Mouse (Mus musculus): ENCODE results near the gene Tns3.

Gene Tns3

DNA sequence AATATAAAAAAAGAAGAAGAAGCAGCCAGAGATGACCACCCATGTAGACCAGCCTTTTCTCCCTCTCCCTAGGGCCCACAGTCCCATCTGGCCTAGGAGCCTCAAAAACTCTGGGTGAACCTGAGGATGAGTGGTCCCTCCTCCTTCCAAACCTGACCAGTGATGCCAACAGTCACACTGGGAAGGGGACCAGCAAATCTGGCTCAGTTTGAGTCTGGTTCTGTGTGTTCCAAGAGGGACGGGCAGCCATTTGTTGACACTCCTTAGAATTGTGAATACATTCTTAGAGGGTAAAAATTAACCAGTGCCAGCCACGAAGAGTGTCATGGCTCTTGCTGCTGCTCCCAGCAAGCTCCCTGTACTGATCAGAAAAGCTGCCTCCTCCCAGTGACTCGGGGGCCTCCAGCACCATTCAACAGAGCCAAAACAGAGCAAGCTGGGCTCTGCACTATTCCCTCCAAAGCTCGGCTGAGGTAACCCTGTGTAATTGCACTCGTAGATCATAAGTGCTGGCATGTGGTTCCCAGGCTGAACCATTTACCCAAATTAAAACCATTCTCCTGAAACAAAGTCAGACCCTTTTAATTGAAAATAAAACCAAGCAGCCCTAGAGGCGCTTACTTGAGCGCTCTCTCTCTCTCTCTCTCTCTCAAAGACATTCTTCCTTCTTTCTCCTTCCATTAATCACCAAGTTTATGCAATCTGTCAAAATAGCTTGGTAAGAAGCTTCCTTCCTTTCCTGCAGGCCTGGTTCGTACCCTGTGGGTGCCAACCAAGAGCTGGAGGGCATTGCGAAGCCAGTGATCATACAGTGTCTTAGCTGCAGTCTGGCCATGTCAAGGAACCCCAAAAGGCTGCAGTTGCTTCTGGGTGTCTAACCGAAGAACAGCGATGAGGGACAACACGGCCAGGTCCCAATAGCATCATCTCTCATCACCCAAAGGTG, 7.6 kb downstream of the Tns3 start:
- in situ Hi-C loops (cut with MboI; ENCODE audit: low pct_unique_long_range_greater_than_20kb in 1 of 2, low sequenced_read_pairs in 2 of 2, unreplicated experiment in 1 of 2), result no loop called here

DNA sequence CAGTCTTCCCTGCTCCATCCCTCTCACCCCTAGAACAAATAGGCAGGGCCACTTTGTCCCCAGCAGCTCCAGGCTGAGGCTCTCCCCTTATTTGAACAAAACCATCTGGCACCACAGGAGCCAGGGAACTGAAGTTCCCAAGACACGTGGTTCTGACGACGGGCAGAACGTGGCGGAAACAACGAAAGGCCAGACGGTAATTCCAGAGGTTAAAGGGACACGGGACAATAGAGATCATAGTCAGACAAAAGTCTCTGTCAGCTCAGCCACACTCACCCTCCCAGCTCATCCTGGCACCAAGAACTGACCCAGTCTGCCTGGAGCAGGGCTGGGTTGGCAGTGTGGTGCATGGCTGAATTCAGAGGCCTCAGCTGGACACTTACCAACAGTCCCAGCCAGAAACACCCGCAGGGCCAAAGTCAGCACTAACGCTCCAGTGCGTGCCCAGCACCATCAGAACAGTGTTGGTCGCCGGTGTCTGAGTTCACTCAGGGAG, 10.5 kb downstream of the Tns3 start:
- in situ Hi-C loops (cut with MboI; ENCODE audit: low pct_unique_long_range_greater_than_20kb in 1 of 2, low sequenced_read_pairs in 2 of 2, unreplicated experiment in 1 of 2), result no loop called here

DNA sequence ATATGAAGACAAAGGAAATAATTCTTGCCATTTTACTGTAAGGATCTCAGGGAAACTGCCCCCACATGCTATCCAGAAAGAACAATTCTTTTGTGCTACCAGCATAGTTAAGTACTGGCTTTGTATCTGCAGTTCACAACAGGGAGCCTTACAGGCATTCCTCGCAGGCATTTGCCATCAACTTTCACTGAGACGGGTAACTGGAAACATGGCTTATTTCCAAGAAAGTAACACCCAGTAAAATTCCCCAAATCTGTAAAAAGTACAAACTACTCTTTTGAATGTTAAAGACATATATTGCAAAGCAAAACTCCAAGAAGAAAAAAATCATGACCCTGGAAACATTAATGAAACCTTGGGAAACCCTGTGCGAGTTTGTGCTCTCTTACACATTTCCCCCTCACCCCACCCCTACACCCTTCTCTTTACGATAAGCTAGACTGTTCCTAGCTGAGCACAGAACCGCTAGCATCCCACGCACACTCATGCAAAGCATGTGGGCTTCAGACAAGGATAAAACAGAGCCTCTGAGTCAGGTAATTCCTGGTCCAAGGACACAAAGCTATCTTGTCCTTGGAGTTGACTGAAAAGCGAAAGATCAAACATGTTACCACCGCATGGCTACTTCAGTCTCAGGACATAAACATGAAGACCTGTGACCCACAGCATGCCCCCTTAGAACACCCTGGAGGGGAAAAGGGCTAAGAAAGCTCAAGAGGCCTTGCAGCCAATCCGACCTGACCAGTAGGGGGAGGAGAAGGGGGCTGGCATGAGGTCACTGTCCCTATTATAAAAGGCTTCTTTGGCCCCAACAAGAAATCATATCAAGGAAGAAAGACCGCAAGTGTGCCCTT, 11.3 kb downstream of the Tns3 start:
- in situ Hi-C loops (cut with MboI; ENCODE audit: low pct_unique_long_range_greater_than_20kb in 1 of 2, low sequenced_read_pairs in 2 of 2, unreplicated experiment in 1 of 2), result no loop called here

DNA sequence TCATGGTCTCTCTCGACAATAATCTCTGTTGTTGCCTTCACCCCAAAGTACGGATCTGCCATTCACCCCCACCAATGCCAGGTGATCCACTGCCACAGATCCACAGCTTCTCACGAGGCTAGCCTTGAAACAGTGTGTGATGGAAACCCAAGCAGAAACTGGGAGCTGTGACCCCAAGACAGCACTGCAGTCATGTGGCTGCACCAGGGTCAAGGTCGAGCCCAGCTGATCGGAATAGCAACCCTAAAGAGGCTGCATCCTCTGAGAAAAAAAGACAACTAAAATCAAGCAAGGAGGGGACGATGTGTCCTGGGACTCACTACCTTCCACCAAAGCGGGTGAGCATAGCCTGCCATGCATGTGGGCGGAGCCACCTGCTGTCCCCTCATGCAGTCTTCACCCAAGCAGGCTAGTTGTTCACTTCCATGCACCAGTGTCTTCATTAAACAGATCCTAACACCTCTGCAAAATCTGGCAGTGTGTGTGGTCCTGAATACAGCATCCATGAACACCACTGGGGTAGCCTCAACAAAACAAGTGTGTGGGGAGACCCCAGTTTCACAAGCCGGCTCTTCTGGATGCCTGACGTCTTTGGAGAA, 12.1 kb downstream of the Tns3 start:
- in situ Hi-C loops (cut with MboI; ENCODE audit: low pct_unique_long_range_greater_than_20kb in 1 of 2, low sequenced_read_pairs in 2 of 2, unreplicated experiment in 1 of 2), result no loop called here

DNA sequence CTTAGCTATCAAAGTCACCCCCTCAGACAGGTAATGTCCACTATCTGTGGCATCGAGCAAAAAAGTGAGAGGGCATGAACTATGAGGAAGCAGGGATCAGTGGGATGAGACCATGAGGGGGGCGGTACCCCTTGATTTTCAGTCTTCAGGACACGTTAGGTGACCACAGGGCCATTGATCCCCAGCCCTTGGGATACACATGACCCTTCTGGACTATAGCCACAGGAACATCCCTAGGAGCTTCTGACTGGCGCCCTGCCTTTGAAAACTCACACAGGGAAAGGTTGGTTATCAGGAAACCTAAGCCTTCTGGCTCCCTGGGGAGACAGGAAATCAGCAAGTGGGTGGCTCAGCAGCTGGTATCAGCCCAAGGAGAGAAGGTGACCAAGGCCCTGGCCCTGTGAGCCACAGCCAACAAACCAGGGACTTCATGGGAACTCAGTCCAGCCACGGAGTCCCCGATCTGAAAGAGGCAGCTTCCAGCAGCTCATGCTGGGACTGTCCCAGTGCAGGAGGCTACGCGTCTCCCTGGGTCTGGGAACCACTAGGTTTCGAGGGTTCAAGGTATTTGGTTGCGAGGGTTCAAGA, 12.8 kb downstream of the Tns3 start:
- in situ Hi-C loops (cut with MboI; ENCODE audit: low pct_unique_long_range_greater_than_20kb in 1 of 2, low sequenced_read_pairs in 2 of 2, unreplicated experiment in 1 of 2), result no loop called here

DNA sequence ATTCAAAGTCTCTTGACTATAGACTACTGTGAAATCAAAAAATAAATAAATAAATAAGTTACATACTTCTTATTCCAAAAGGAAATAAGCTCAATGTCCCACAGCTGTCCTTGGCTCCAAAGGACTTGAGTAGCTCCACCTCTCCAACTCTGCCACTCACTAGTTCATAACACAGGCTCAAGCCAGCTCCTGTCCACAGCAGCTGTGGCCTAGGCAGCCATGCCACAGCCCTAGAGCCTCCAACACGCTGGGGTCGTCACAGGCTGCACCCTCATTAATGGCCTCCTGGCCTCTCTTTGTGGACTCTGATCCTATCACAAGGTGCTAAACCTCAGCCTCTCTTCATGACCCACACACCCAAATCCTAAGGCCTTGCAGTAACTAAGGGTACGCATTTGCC, 18.7 kb downstream of the Tns3 start:
- in situ Hi-C loops (cut with MboI; ENCODE audit: low pct_unique_long_range_greater_than_20kb in 1 of 2, low sequenced_read_pairs in 2 of 2, unreplicated experiment in 1 of 2), result no loop called here

DNA sequence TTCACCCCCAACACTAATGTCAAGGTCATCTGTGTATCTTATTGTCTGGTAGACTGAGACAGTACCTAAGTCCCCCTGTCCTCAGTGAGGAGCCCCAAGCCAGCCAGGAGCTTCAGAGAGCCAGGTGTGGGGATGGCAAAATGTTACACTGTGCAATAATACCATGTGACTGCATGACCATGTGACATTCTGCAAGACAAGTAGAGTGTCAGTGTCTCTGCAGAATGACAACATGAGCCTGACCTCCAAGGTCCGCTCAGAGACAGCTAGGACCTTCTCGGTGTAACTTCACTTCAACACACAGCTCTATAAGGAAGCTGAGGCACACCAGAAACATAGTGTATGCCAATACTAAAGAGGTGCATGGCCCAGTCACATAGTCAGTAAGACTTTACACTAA, 20.1 kb downstream of the Tns3 start:
- in situ Hi-C loops (cut with MboI; ENCODE audit: low pct_unique_long_range_greater_than_20kb in 1 of 2, low sequenced_read_pairs in 2 of 2, unreplicated experiment in 1 of 2), result no loop called here

DNA sequence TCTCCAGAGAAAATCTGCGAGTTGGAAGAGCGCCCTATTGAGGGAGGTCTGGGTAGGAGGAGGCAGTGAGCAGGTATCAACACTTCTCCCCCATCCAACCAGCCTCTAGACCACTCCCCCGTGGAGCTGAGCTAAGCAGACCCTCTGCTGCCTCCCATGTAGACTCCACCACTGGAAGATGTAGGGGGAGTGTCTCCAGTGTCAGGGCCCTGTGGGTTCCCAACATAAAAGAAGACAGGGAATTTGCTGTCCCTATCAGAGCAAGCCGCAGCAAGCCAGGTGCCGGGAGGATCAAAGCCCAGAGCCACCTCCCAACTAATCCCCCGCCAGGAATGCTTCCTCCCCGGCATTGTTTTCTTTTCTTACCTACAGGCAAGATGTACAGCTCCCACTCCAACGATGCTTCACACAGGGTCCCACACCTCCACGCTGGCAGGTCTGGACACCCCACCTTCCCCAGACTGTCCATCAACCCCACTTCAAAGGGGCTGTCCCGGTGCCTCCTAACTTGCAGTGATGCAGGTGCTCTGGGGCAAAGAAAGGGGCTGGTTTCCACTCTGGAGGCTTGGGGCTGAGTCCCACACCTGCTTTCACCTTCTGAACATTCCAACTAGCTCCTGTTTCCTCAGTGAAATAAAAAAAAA, 22.6 kb downstream of the Tns3 start:
- in situ Hi-C loops (cut with MboI; ENCODE audit: low pct_unique_long_range_greater_than_20kb in 1 of 2, low sequenced_read_pairs in 2 of 2, unreplicated experiment in 1 of 2), result no loop called here

DNA sequence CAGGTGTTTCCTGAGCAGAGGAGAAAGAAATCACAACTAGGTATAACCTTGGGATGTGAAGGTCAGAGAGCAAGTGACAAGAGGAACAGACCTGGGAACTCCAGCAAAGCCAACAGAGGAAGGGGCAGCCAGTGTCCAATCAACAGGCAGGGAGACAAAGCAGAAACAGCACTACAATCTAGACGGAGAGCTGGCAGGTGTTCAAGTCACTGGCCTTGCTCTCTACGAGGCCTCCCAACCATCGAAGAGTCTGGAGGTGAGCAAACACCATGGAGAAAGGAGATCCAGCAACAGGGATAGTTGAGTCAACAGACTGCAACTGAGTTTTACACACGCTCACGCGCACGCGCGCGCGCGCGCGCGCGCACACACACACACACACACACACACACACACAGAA, 24.6 kb downstream of the Tns3 start:
- in situ Hi-C loops (cut with MboI; ENCODE audit: low pct_unique_long_range_greater_than_20kb in 1 of 2, low sequenced_read_pairs in 2 of 2, unreplicated experiment in 1 of 2), result no loop called here

DNA sequence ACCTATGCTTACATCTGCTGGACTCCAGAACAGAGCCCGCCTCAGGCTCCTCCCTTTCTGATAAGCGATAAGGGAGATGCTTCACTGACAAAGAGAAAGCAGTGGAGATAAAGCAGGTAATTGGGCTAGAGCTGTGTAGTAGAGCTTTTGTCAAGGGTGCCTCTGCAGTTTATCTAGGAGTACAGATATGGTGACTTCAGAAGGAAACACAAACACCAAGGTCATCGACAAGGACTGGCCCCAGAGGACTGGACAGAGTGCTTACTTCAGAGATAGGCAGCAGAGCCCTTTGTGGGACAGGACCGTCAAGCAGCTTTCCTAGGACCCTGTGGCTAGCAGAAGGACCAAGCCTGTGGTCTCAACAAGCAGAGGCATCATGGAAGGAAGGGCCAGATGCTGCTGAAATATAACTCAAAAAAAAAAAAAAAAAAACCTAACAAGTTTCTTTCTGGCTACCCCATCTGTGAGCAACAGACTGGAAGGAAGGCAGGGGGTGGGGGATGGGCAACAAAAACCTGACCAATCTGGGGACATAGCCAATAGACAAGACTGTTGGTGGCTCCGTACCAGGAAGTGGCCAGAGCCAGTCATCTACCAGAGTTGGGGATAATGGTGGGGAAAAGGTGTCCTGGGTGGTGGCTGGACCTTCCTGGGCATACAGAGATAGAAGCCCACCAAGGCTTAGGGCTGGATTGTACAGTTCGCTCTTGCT, 25.2 kb downstream of the Tns3 start:
- in situ Hi-C loops (cut with MboI; ENCODE audit: low pct_unique_long_range_greater_than_20kb in 1 of 2, low sequenced_read_pairs in 2 of 2, unreplicated experiment in 1 of 2), result no loop called here

DNA sequence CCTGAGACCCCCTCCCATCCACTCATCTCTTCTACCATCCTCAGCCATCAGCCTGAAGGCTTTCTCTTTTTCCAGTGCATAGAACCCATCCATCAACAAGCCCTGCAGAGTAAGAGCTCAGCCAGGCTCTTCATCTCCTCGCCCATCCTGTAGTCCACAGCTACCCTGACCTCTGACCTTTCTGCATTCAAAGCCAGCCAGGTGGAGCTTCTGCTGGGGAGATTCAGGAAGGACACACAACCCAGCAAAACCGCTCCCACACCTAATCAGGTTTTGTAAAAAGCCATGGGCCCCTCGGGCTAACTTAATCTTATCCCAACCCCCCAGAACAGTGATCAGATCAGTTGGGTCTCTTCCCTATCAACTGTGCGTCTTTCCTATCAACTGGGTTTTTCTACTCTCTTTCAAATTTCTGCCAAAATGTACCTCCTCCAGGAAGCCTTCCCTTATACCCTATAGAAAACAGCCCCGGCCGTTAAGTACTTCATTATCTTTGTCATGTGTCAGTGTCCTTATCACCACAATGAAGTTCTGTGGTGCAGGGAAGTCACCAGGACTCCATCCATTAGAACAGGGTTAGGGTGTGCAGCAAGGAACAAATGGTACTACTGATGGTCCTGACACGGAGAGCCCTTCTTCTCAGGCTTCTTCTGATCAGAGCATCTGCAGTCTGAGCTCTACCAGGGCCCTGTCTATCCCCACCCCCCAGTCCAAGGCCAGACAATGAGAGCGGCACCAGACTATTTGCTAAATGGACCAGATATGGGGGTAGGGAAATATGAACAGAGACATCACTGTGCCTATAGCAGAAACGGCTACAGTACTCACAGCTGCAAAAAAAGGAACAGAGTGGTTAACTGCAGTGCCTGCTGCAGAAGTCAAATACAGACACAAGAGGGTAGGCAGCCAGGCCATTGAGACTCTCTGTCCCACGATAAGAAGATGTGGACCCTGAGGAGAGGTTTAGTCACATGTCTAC, 26.6 kb downstream of the Tns3 start:
- in situ Hi-C loops (cut with MboI; ENCODE audit: low pct_unique_long_range_greater_than_20kb in 1 of 2, low sequenced_read_pairs in 2 of 2, unreplicated experiment in 1 of 2), result no loop called here

DNA sequence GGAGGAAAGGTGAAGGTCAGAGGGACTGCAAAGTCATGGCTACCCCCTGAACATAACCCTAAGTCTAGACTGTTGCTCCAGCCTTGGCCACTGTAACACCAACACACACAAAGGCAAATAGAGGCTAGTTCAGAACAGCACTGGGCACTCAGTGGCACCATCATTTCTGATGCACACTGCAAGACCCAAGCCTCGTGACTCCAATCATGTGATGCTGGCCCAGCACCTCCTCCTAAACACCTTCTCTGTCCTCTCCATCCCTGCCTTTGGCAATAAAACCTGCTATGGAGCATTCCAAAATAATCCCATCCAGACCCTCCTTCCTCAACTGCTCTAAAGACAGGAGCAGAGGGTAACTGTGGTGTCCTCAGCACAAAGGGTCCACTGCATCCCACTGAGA, 27.7 kb downstream of the Tns3 start:
- in situ Hi-C loops (cut with MboI; ENCODE audit: low pct_unique_long_range_greater_than_20kb in 1 of 2, low sequenced_read_pairs in 2 of 2, unreplicated experiment in 1 of 2), result no loop called here

DNA sequence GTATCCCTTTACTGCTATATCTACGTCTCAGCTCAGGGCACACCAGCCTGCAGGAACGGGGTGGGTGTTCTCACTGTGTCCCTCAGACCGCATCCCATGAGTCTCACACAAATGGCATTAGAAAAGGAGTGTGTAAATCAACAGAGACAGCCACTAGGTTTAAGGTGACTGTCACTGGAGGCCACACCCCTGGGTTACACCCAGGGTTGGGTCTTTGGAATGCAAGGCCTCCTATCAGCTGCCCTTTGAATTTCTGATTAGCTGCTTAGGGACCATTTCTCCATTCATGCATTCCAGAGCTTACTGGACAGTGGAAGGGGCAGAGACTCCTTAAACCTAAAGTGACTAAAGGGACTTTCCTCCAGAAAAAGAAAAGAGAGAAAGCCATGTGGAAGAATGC, 28.6 kb downstream of the Tns3 start:
- in situ Hi-C loops (cut with MboI; ENCODE audit: low pct_unique_long_range_greater_than_20kb in 1 of 2, low sequenced_read_pairs in 2 of 2, unreplicated experiment in 1 of 2), result no loop called here

DNA sequence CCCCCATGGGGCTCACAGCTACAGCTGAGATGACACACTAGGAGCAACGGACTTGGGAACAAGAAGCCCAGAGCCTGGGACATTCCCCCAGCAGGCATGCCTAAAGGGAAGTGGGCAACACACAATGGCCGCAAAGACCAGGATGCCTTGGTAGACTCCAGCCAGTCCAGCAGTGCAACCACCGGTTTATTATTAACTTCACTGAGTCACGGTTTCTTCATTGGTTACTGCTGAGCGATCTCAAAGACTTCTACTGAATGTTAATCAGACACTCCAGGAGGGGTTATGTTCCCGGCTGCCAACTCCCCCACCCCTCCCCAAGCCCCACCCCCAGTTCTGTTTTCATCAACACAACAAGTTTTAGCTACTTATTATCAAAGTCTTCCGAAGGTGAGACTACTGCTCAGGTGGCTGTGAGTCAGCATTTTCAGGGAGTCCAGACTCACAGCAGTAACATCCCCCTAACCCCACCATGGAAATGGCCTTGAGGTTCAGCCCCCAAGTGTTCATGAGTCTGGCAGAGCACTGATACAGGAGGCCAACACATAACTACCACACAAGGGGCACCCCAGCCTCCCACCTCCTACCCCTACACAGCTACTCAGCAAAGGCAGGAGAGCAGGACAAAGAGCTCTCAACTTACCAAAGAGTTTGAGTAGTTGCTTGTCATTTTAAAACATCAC, 29.5 kb downstream of the Tns3 start:
- in situ Hi-C loops (cut with MboI; ENCODE audit: low pct_unique_long_range_greater_than_20kb in 1 of 2, low sequenced_read_pairs in 2 of 2, unreplicated experiment in 1 of 2), result no loop called here

DNA sequence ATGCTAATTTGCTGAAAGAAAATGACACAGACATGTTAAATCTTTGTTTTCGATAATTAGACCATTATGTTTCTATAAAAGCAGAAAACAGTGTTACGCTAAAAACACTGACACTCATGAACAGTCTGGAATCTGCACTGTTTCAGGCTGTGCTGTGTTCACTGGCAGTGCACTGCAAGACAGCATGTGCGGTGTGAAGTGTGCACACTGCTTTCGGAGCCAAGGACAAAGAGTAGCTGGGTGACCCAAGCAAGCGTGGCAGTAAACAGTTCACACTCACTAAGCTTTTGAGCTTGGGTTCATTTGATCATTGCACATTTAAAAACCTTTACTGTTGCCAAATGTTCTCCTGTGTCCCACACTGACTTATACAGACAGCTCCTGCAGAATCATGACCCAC, 32.2 kb downstream of the Tns3 start:
- in situ Hi-C loops (cut with MboI; ENCODE audit: low pct_unique_long_range_greater_than_20kb in 1 of 2, low sequenced_read_pairs in 2 of 2, unreplicated experiment in 1 of 2), result no loop called here

DNA sequence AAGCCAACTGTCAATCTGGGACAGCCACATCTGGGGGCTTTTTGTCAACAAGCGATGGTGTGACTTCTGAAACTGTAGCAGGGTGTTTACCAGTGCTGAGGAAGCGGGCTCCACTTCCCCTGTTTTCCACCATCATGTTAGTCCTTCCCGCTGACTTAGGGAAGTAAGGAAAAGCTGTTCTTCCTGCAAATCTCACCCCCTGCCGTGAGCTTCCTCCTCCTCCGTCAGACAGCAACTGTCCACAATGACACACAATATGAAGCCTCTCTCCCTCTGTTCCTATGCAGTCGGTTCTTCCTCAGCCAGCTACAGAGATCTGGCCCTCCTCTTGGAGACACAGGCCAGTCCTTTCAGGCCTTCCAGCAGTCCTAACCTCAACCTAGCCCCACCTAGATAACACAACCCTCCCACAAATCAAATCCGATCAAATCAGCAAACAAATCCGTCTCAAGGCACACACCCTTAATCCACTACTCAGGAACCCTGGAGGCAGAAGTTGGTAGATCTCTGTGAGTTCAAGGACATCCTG, 34.4 kb downstream of the Tns3 start:
- in situ Hi-C loops (cut with MboI; ENCODE audit: low pct_unique_long_range_greater_than_20kb in 1 of 2, low sequenced_read_pairs in 2 of 2, unreplicated experiment in 1 of 2), result no loop called here

Measured in mouse embryonic stem cell (cell line).